8 mouse cellular contexts compared by ENCODE assay signal in the genomic region with DNA sequence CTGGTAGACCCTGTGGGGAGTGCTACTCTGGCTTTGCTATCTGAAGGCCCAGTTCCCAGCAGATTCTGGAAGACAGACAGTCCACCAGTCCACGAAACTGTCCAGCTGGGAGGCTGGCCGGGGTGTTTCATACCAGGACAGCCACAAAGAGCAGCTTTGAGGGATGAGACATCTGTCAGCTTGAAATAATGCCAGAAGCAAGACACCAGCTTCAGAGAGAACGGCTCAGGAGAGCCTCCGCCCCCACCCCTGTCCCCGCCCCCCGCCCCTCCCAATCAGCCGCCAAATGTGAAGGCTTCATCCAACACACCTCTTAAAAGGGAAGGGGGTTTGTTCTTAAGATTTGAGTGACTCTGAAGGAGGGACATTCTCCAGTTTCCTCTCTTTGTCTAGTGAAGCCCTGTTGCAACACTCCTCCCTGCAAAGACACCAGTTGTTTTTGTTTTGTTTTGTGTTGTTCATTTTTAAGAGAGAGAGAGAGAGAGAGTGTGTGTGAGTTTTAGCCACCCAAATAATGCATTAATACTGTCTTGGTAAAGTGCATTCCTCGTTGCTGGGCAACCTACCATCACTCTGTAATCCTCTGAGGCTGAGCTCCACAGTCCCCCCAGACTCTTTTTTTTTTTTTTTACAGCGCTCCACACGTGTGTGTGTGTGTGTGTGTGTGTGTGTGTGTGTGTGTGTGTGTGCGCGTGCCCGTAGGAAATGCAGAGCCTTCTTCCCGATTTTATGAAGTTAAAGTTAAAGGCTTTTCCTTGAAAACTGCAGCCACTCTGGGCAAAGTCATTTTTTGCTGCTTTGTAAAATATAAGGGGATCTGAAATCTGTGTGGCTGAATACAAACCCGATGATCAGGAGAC.
A peak's percentile ranks its signal among the peaks of the same experiment; 100 is the strongest.
DNase-seq lines count a peak whose midpoint lies in the region; ATAC-seq and TF ChIP-seq lines count a peak whose summit lies in the region.

No protein-coding gene starts in this region.

- no peaks in the 10 kb centered on the region for H3K4me1 ChIP-seq in intestine, embryonic 15.5 days (replicated peaks)
- no peaks in the 10 kb centered on the region for H3K4me1 ChIP-seq in stomach, postnatal 0 days (replicated peaks; ENCODE audit: control insufficient read depth, insufficient read depth)

- peak overlapping the region; percentile 36 for H3K4me2 ChIP-seq in intestine, embryonic 15.5 days (replicated peaks)
- H3K4me2 ChIP-seq in stomach, postnatal 0 days (replicated peaks; ENCODE audit: low read depth): peak overlapping the region; percentile 2; the same call in 1 of the 2 replicates

- no peak overlapping the region for H3K27ac ChIP-seq in intestine, embryonic 15.5 days
- no peak overlapping the region for H3K27ac ChIP-seq in stomach, postnatal 0 days (replicated peaks)

- ATAC-seq in intestine, embryonic 15.5 days: peak; percentile 81
- no peak; the same call in 1 of the 2 replicates for ATAC-seq in stomach, postnatal 0 days (ENCODE audit: low FRiP score, low TSS enrichment)

- no peaks in the 10 kb centered on the region for H3K36me3 ChIP-seq in intestine, embryonic 15.5 days
- H3K36me3 ChIP-seq in stomach, postnatal 0 days (ENCODE audit: control insufficient read depth, insufficient read depth, low read length): no peaks in the 10 kb centered on the region

- H3K9me3 ChIP-seq in intestine, embryonic 15.5 days: no peaks in the 10 kb centered on the region
- H3K9me3 ChIP-seq in stomach, postnatal 0 days (ENCODE audit: control insufficient read depth, low read length): no peaks in the 10 kb centered on the region

- no peak overlapping the region for H3K4me3 ChIP-seq in intestine, embryonic 15.5 days (replicated peaks)
- H3K4me3 ChIP-seq in stomach, postnatal 0 days (ENCODE audit: low read depth, low read length): no peak overlapping the region

- peak; percentile 30 for DNase-seq in gastrocnemius, adult 18-20 months (ENCODE audit: low spot score)
- no peak for DNase-seq in gastrocnemius, postnatal 10 days
- DNase-seq in cerebellum, postnatal 14 days: peak; percentile 55 to 74
- DNase-seq in heart, adult 11 months: peak; percentile 96
- peak; percentile 57 for DNase-seq in lung, postnatal 14 days
- DNase-seq in stomach, postnatal 0 days (ENCODE audit: low spot score): no peak
- no peak for DNase-seq in thymus, postnatal 10 days (ENCODE audit: low spot score in 2 of 2)

- TF ChIP-seq CTCF in stomach, postnatal 0 days (IDR thresholded peaks at IDR 0.05; ENCODE audit: low read depth): no peak

- TF ChIP-seq EP300 in stomach, postnatal 0 days (optimal IDR thresholded peaks at IDR 0.05): no peak

- H3K27me3 ChIP-seq in intestine, embryonic 15.5 days (replicated peaks): no peaks in the 10 kb centered on the region
- H3K27me3 ChIP-seq in stomach, postnatal 0 days (ENCODE audit: control insufficient read depth, insufficient read depth, low read length): no peaks in the 10 kb centered on the region

- no peak overlapping the region for H3K9ac ChIP-seq in intestine, embryonic 15.5 days
- H3K9ac ChIP-seq in stomach, postnatal 0 days (ENCODE audit: low read length): no peak overlapping the region

- WGBS in intestine, embryonic 15.5 days: 9% methylated on average over 15 of the region's 15 CpGs
- 5% methylated on average over 14 of the region's 15 CpGs for WGBS in stomach, postnatal 0 days

Comparison
In these comparisons a context has a peak if more than half of its experiments do, and no peak if none do; other contexts are left out.
1. DNase-seq: peak in gastrocnemius, adult 18-20 months (single experiment), cerebellum, postnatal 14 days (2 of 2), heart, adult 11 months (single experiment) and lung, postnatal 14 days (single experiment); none in gastrocnemius, postnatal 10 days (single experiment), stomach, postnatal 0 days (single experiment) and thymus, postnatal 10 days (0 of 2).